Mouse (Mus musculus): ENCODE measurements at regions not wholly inside any gene's neighbourhood (a gene's known extent, or its start where the extent isn't known, plus 50 kb on each side); places are given as distances from the start of the nearest gene placed in this dataset.

- H3K4me3 ChIP-seq (ENCODE audit: low read depth, low read length), result no peak overlapping the region
- no peaks in the 10 kb centered on the region for H3K9me3 ChIP-seq (replicated peaks; ENCODE audit: control insufficient read depth, low read length)
- no peaks in the 10 kb centered on the region for H3K27me3 ChIP-seq (replicated peaks; ENCODE audit: control insufficient read depth, insufficient read depth, low read length)
- H3K4me1 ChIP-seq (ENCODE audit: control insufficient read depth, insufficient read depth, low read length), result peaks cover 3% of the 10 kb centered on the region; the same call in 1 of the 2 replicates
- no peaks in the 10 kb centered on the region for H3K36me3 ChIP-seq (ENCODE audit: control insufficient read depth, insufficient read depth, low read length)
- H3K4me2 ChIP-seq (ENCODE audit: low read length), result peak overlapping the region; percentile 20
- ATAC-seq (peak; percentile 72), DNase-seq (ENCODE audit: low spot score) (peak; percentile 67)
- WGBS, result 20% methylated on average over 17 of the region's 17 CpGs
- no peak overlapping the region for H3K9ac ChIP-seq (ENCODE audit: low read length)
- H3K27ac ChIP-seq (ENCODE audit: low read depth, low read length), result 0 out of 2 replicates have a peak overlapping the region, but pooled peaks have one; percentile 24
Observed at GRCm38 (mm10) chr5:111958226-111958625, 224.5 kb downstream of the Gm26897 start.

DNA sequence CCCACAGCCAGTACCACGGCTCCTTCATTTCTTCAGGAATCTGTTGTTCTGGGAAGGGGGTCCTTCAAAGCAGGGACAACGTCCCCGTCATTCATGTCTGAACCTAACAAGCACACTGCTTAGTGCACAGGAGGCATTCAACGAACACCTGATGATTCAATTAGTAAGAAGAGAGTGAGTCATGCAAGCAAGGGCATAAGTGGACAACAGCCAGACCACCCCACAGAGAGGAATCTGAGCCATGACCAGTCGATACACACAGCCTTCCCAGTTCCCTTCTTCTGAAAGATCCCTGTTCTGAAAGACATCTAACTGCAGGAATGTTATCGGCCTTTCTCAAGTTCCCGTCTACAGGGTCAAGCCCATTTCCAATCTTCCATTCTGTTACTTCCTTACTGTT lies 231.6 kb downstream of the Gm26897 start:
- H3K4me1 ChIP-seq (ENCODE audit: control insufficient read depth, insufficient read depth, low read length), result no peaks in the 10 kb centered on the region

DNA sequence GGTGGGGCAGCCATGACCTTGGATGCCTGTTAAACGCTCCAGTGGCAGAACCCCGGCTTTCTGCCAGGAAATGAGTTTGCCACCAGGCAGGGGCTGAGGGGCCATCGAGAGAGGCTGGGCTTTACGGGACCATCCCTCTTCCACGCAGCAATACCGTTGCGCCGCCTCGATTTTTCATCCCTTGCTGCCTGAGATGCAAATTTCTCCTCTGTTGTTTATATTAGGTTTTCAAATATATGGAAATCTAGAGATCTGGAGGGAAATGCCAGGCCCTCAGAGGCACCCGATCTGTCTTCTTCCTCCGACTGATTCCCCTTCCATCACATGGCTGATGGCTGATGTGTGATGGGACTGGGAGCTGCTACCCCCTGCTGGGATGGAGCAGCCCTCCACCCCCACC lies 234.4 kb downstream of the Gm26897 start:
- H3K9ac ChIP-seq (ENCODE audit: low read length), result no peak overlapping the region
- H3K36me3 ChIP-seq (ENCODE audit: control insufficient read depth, insufficient read depth, low read length), result no peaks in the 10 kb centered on the region
- H3K4me2 ChIP-seq (ENCODE audit: low read length), result no peak overlapping the region
- no peak overlapping the region; the same call in 1 of the 2 replicates for H3K27ac ChIP-seq (ENCODE audit: low read depth, low read length)
- no peaks in the 10 kb centered on the region for H3K4me1 ChIP-seq (ENCODE audit: control insufficient read depth, insufficient read depth, low read length)
- H3K9me3 ChIP-seq (replicated peaks; ENCODE audit: control insufficient read depth, low read length), result no peaks in the 10 kb centered on the region
- DNase-seq (ENCODE audit: low spot score) (peak; percentile 13), ATAC-seq (no peak)
- H3K4me3 ChIP-seq (ENCODE audit: low read depth, low read length), result no peak overlapping the region
- WGBS, result 61% methylated on average over 11 of the region's 11 CpGs
- H3K27me3 ChIP-seq (replicated peaks; ENCODE audit: control insufficient read depth, insufficient read depth, low read length), result no peaks in the 10 kb centered on the region

More for the DNA sequence above, 231.6 kb downstream of the Gm26897 start:
- DNase-seq (ENCODE audit: low spot score) (no peak), ATAC-seq (no peak)
- no peaks in the 10 kb centered on the region for H3K36me3 ChIP-seq (ENCODE audit: control insufficient read depth, insufficient read depth, low read length)
- no peak overlapping the region for H3K9ac ChIP-seq (ENCODE audit: low read length)
- no peak overlapping the region for H3K4me2 ChIP-seq (ENCODE audit: low read length)
- no peaks in the 10 kb centered on the region for H3K27me3 ChIP-seq (replicated peaks; ENCODE audit: control insufficient read depth, insufficient read depth, low read length)
- 80% methylated on average over 7 of the region's 7 CpGs for WGBS
- H3K4me3 ChIP-seq (ENCODE audit: low read depth, low read length), result no peak overlapping the region
- H3K9me3 ChIP-seq (replicated peaks; ENCODE audit: control insufficient read depth, low read length), result no peaks in the 10 kb centered on the region
- no peak overlapping the region for H3K27ac ChIP-seq (ENCODE audit: low read depth, low read length)

DNA sequence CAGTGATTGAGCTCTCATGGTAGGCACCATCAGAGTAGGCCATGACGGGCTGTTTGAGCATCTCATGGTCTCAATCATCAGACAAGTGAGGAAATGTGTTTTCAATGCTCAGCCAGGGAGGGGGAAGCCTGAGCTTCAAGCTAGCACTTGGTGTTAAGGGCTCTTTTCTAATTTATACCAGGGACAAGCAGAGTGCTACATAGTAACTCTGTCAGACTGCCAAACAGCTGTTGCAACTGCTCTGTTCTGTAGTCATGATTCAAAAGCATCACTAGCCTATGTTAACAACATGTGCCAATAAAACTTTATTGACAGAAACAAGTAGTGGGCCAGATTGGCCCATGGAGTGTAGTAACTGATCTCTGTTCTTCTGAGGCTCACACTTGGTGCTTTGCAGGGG lies 235.0 kb downstream of the Gm26897 start:
- no peak for DNase-seq (ENCODE audit: low spot score)
- no peaks in the 10 kb centered on the region for H3K36me3 ChIP-seq (ENCODE audit: control insufficient read depth, insufficient read depth, low read length)
- no peak overlapping the region for H3K4me2 ChIP-seq (ENCODE audit: low read length)
- no peaks in the 10 kb centered on the region for H3K4me1 ChIP-seq (ENCODE audit: control insufficient read depth, insufficient read depth, low read length)
- no peaks in the 10 kb centered on the region for H3K27me3 ChIP-seq (replicated peaks; ENCODE audit: control insufficient read depth, insufficient read depth, low read length)
- H3K4me3 ChIP-seq (ENCODE audit: low read depth, low read length), result no peak overlapping the region
- no peaks in the 10 kb centered on the region for H3K9me3 ChIP-seq (replicated peaks; ENCODE audit: control insufficient read depth, low read length)
- ATAC-seq, result no peak
- no peak overlapping the region for H3K27ac ChIP-seq (ENCODE audit: low read depth, low read length)
- 84% methylated on average over 1 of the region's 1 CpGs for WGBS
- H3K9ac ChIP-seq (ENCODE audit: low read length), result no peak overlapping the region

DNA sequence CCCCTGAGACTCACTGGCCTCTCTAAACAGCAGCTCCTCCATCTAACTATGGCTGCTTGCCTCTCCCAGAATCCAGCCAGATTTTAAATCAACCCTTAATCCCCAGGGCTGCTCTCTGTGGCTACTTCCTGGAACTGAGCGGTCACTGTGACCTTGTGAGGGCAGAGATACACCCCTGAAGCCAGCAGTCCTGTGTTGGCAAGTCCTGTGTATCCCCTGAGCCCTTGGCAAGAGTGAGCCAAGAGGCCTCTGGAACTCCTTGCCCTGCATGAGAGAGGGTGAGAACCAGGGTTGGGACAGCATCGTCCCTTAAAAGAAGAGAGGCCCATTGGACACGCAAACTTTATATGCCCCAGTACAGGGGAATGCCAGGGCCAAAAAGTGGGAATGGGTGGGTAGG lies 237.5 kb downstream of the Gm26897 start:
- no peak overlapping the region for H3K4me2 ChIP-seq (ENCODE audit: low read length)
- H3K4me1 ChIP-seq (ENCODE audit: control insufficient read depth, insufficient read depth, low read length), result no peaks in the 10 kb centered on the region
- H3K4me3 ChIP-seq (ENCODE audit: low read depth, low read length), result no peak overlapping the region
- H3K9ac ChIP-seq (ENCODE audit: low read length), result no peak overlapping the region
- no peak for ATAC-seq
- no peaks in the 10 kb centered on the region for H3K27me3 ChIP-seq (replicated peaks; ENCODE audit: control insufficient read depth, insufficient read depth, low read length)
- peaks cover 4% of the 10 kb centered on the region; the same call in 1 of the 2 replicates for H3K9me3 ChIP-seq (replicated peaks; ENCODE audit: control insufficient read depth, low read length)
- no peak overlapping the region for H3K27ac ChIP-seq (ENCODE audit: low read depth, low read length)
- 77% methylated on average over 3 of the region's 3 CpGs for WGBS
- DNase-seq (ENCODE audit: low spot score), result no peak
- no peaks in the 10 kb centered on the region for H3K36me3 ChIP-seq (ENCODE audit: control insufficient read depth, insufficient read depth, low read length)

DNA sequence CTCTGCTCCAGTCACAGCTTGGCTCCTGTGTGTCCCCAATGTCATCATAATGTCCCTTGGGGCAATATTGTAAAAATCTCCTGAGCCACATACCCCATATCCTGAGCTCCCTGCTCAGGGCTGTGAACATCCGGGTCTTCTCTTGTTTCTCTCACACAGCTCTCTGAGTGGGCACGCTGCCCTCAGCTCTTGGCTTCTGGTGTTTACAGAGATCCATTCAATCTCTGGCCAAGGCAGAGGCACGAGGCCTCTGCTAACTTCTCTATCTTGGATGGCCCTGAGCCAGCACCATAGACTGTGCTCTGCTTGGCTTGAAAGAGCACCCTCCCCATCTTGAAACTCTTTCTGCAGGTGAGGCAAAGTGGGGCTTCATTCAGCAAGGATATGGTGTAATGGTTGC lies 238.2 kb downstream of the Gm26897 start:
- peak; percentile 24 for DNase-seq (ENCODE audit: low spot score)
- peaks cover 4% of the 10 kb centered on the region; the same call in 1 of the 2 replicates for H3K9me3 ChIP-seq (replicated peaks; ENCODE audit: control insufficient read depth, low read length)
- no peaks in the 10 kb centered on the region for H3K36me3 ChIP-seq (ENCODE audit: control insufficient read depth, insufficient read depth, low read length)
- ATAC-seq, result no peak
- 67% methylated on average over 3 of the region's 3 CpGs for WGBS
- no peak overlapping the region for H3K4me3 ChIP-seq (ENCODE audit: low read depth, low read length)
- no peak overlapping the region for H3K4me2 ChIP-seq (ENCODE audit: low read length)
- no peak overlapping the region for H3K9ac ChIP-seq (ENCODE audit: low read length)
- no peak overlapping the region for H3K27ac ChIP-seq (ENCODE audit: low read depth, low read length)
- H3K27me3 ChIP-seq (replicated peaks; ENCODE audit: control insufficient read depth, insufficient read depth, low read length), result no peaks in the 10 kb centered on the region
- no peaks in the 10 kb centered on the region for H3K4me1 ChIP-seq (ENCODE audit: control insufficient read depth, insufficient read depth, low read length)

DNA sequence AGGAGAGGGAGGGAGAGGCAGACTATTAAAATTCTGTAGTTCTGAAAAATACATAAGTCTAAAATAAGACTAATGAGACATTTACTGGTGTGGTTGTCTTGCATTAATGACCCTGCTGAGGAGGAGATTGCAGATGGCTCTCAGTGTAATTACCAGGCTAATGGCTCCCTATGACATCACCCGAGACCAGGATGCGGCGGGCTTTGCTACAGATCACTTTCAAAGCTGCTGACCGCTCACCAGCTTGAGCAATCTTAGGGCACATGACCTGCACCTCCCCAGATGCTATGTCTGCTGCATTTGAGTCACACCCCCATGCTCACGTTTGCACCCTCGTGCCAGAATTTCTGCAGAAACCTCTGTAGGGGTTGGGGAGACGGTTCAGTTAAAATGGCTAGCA lies 242.0 kb downstream of the Gm26897 start:
- Histone ChIP-seq H3K27ac (ENCODE audit: low read depth, low read length) (no peak overlapping the region), H3K4me1 (ENCODE audit: control insufficient read depth, insufficient read depth, low read length) (no peaks in the 10 kb centered on the region), H3K4me3 (ENCODE audit: low read depth, low read length) (no peak overlapping the region), H3K27me3 (replicated peaks; ENCODE audit: control insufficient read depth, insufficient read depth, low read length) (no peaks in the 10 kb centered on the region), H3K9me3 (replicated peaks; ENCODE audit: control insufficient read depth, low read length) (peaks cover 4% of the 10 kb centered on the region; the same call in 1 of the 2 replicates), H3K4me2 (ENCODE audit: low read length) (no peak overlapping the region), H3K36me3 (ENCODE audit: control insufficient read depth, insufficient read depth, low read length) (no peaks in the 10 kb centered on the region), H3K9ac (ENCODE audit: low read length) (no peak overlapping the region)
- 24% methylated on average over 7 of the region's 7 CpGs for WGBS
- DNase-seq (ENCODE audit: low spot score) (peak; percentile 46), ATAC-seq (no peak)

DNA sequence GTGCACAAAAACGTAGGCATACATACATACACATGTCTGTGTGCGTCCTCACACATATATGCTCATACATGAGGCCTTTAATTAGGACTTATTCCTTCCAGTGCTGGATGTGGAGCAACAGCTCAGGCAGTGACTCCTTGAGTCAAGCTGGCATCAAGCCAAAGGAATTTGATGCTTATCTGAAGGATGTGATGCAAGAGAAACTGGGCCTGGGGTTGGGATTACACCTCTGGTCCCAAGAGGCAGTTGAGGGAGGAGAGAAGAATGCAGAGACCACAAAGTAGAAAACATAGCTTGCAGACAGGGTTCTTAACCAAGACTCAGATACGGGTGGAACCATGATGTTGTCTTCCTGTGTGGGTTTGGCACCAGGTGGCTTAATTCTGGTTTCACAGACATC lies 245.9 kb downstream of the Gm26897 start:
- ATAC-seq (no peak), DNase-seq (ENCODE audit: low spot score) (no peak)
- Histone ChIP-seq H3K4me3 (ENCODE audit: low read depth, low read length) (no peak overlapping the region), H3K4me1 (ENCODE audit: control insufficient read depth, insufficient read depth, low read length) (no peaks in the 10 kb centered on the region), H3K9ac (ENCODE audit: low read length) (no peak overlapping the region), H3K9me3 (replicated peaks; ENCODE audit: control insufficient read depth, low read length) (peaks cover 3% of the 10 kb centered on the region; the same call in 1 of the 2 replicates), H3K27ac (ENCODE audit: low read depth, low read length) (no peak overlapping the region), H3K36me3 (ENCODE audit: control insufficient read depth, insufficient read depth, low read length) (no peaks in the 10 kb centered on the region), H3K27me3 (replicated peaks; ENCODE audit: control insufficient read depth, insufficient read depth, low read length) (no peaks in the 10 kb centered on the region), H3K4me2 (ENCODE audit: low read length) (no peak overlapping the region)
- WGBS, result 89% methylated on average over 3 of the region's 3 CpGs

DNA sequence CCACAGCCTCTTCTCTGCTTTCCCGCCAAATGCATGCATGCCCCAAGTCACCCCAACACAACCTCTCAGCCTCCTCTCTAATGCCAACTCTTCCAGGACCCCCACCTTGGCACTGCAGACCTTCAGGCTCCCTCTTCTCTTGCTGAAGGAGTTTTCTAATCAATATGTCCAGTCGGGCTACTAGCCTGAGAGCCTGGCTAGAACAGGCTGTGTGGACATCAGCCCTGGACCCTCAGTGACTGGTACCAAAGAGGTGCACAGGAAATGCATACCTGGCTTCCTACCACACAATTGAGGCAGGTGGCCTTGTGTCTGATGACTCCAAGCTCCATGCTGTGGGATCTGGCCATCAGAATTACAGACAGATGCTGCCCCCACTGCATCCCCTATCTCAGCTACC lies 248.4 kb downstream of the Gm26897 start:
- H3K4me1 ChIP-seq (ENCODE audit: control insufficient read depth, insufficient read depth, low read length), result no peaks in the 10 kb centered on the region
- no peaks in the 10 kb centered on the region for H3K9me3 ChIP-seq (replicated peaks; ENCODE audit: control insufficient read depth, low read length)
- DNase-seq (ENCODE audit: low spot score) (no peak), ATAC-seq (no peak)
- WGBS, result 94% methylated on average over 2 of the region's 2 CpGs
- no peak overlapping the region for H3K4me3 ChIP-seq (ENCODE audit: low read depth, low read length)
- no peaks in the 10 kb centered on the region for H3K36me3 ChIP-seq (ENCODE audit: control insufficient read depth, insufficient read depth, low read length)
- H3K4me2 ChIP-seq (ENCODE audit: low read length), result no peak overlapping the region
- no peak overlapping the region for H3K27ac ChIP-seq (ENCODE audit: low read depth, low read length)
- no peak overlapping the region for H3K9ac ChIP-seq (ENCODE audit: low read length)
- H3K27me3 ChIP-seq (replicated peaks; ENCODE audit: control insufficient read depth, insufficient read depth, low read length), result no peaks in the 10 kb centered on the region
